14 mouse cellular contexts compared by ENCODE assay signal in genomic region chr5:72184437-72185100, GRCm38 (mm10). TPM values are rescaled to one million over a fixed set of nuclear protein-coding genes. Genes with fewer than 3 reads are reported as not detected.
DNase-seq lines count a peak whose midpoint lies in the region; ATAC-seq and TF ChIP-seq lines count a peak whose summit lies in the region.
"Had no signal": no experiment of that assay in that cellular context is flagged by ENCODE, and none has a peak within 500 bp of the region (broad histone marks: within the 10 kb centered on the region; RNA-seq: fewer than 3 reads in every experiment).

No protein-coding gene starts in this region.

- H3K27me3 ChIP-seq in liver, embryonic 11.5 days (replicated peaks; ENCODE audit: control insufficient read depth, insufficient read depth, low read length) = no peaks in the 10 kb centered on the region
- H3K27me3 ChIP-seq in kidney, adult 2 months (replicated peaks; ENCODE audit: control insufficient read depth, insufficient read depth, low read length) = no peaks in the 10 kb centered on the region
- H3K27me3 ChIP-seq: neural tube, embryonic 12.5 days had no signal

- peak overlapping the region; percentile 15 for H3K4me3 ChIP-seq in lung, adult 2 months (replicated peaks; ENCODE audit: extremely low read depth, low read depth, low read length)
- H3K4me3 ChIP-seq in brown adipose tissue, adult 24 weeks (ENCODE audit: insufficient read depth, low read depth, low read length) = no peak overlapping the region
- H3K4me3 ChIP-seq in liver, embryonic 11.5 days (ENCODE audit: low read depth, low read length) = no peak overlapping the region
- H3K4me3 ChIP-seq in kidney, adult 2 months (ENCODE audit: insufficient read depth, low read depth, low read length) = no peak overlapping the region
- H3K4me3 ChIP-seq: neural tube, embryonic 12.5 days had no signal

- H3K27ac ChIP-seq in brown adipose tissue, adult 24 weeks (replicated peaks; ENCODE audit: low read depth, low read length) = peak overlapping the region; percentile 43; the same call in 1 of the 2 replicates
- peak overlapping the region; percentile 84 for H3K27ac ChIP-seq in liver, embryonic 11.5 days (ENCODE audit: low read depth, low read length)
- no peak overlapping the region for H3K27ac ChIP-seq in kidney, adult 2 months (ENCODE audit: insufficient read depth, low read depth, low read length)
- H3K27ac ChIP-seq: neural tube, embryonic 12.5 days had no signal

- H3K4me1 ChIP-seq in lung, adult 2 months (ENCODE audit: control insufficient read depth, insufficient read depth, low read length) = peaks cover 6% of the 10 kb centered on the region
- peaks cover 6% of the 10 kb centered on the region; the same call in 1 of the 2 replicates for H3K4me1 ChIP-seq in brown adipose tissue, adult 24 weeks (ENCODE audit: control insufficient read depth, insufficient read depth, insufficient read length, low read length)
- H3K4me1 ChIP-seq in liver, embryonic 11.5 days (replicated peaks; ENCODE audit: control insufficient read depth, insufficient read depth, low read length) = peaks cover 32% of the 10 kb centered on the region
- H3K4me1 ChIP-seq in kidney, adult 2 months (ENCODE audit: control insufficient read depth, insufficient read depth, low read length) = no peaks in the 10 kb centered on the region
- H3K4me1 ChIP-seq: neural tube, embryonic 12.5 days had no signal

- peak overlapping the region; percentile 58 for H3K4me2 ChIP-seq in liver, embryonic 11.5 days
- H3K4me2 ChIP-seq: neural tube, embryonic 12.5 days had no signal

- no peak for TF ChIP-seq CTCF in lung, adult 2 months (IDR thresholded peaks at IDR 0.05; ENCODE audit: insufficient read depth, low read length)
- TF ChIP-seq CTCF in kidney, adult 2 months (conservative IDR thresholded peaks at IDR 0.05; ENCODE audit: insufficient read depth, insufficient read length, low read depth, low read length) = no peak

- intact Hi-C loops in gastrocnemius, postnatal 36 days (cut with DNase I) = no loop called here

- no peaks in the 10 kb centered on the region for H3K36me3 ChIP-seq in liver, embryonic 11.5 days (ENCODE audit: control insufficient read depth, insufficient read depth, low read length)
- H3K36me3 ChIP-seq in kidney, adult 2 months (ENCODE audit: control insufficient read depth, insufficient read depth, low read length) = no peaks in the 10 kb centered on the region
- H3K36me3 ChIP-seq: neural tube, embryonic 12.5 days had no signal

- DNase-seq in lung, adult 2 months = no peak
- no peak for DNase-seq in lung, adult 18-20 months
- DNase-seq in liver, embryonic 11.5 days (ENCODE audit: low spot score) = no peak
- DNase-seq in gastrocnemius, postnatal 36 days = no peak
- DNase-seq in right cerebral cortex, adult 2 months (ENCODE audit: low spot score in 2 of 2) = no peak
- no peak for DNase-seq in kidney, adult 2 months
- DNase-seq: adrenal gland, postnatal 14 days; cerebellum, adult 18-20 months; left cerebral cortex, postnatal 4 days; midbrain, embryonic 14.5 days had no signal

- ATAC-seq in liver, embryonic 11.5 days (replicated peaks; ENCODE audit: low FRiP score) = peak; percentile 55
- ATAC-seq in megakaryocyte-erythroid progenitor cell, adult 5-6 weeks (replicated peaks; ENCODE audit: low FRiP score, low TSS enrichment, poor library complexity, severe bottlenecking) = peak; percentile 21
- ATAC-seq: lung, postnatal 0 days had no signal

- 50% methylated on average over 13 of the region's 13 CpGs for WGBS in lung, adult 2 months
- 62% methylated on average over 13 of the region's 13 CpGs for WGBS in liver, embryonic 11.5 days
- WGBS in kidney, adult 2 months = 86% methylated on average over 13 of the region's 13 CpGs

- no peaks in the 10 kb centered on the region for H3K9me3 ChIP-seq in liver, embryonic 11.5 days (ENCODE audit: control insufficient read depth, low read length)
- H3K9me3 ChIP-seq: neural tube, embryonic 12.5 days had no signal

- no peak for TF ChIP-seq POLR2A in lung, adult 2 months (IDR thresholded peaks at IDR 0.05; ENCODE audit: borderline replicate concordance, extremely low read depth, low read depth, low read length)
- TF ChIP-seq POLR2A in kidney, adult 2 months (IDR thresholded peaks at IDR 0.05; ENCODE audit: low read depth, low read length) = no peak

- H3K9ac ChIP-seq in liver, embryonic 11.5 days (ENCODE audit: low read depth, low read length) = no peak overlapping the region
- H3K9ac ChIP-seq: neural tube, embryonic 12.5 days had no signal

RNA-seq across cellular contexts. Expression of gene Commd8, which starts 16.6 kb away (rescaled TPM):
- 3.8 and 7.2 TPM in 2 replicates for polyA plus RNA-seq in lung, adult 2 months (2012; rRNA removed)
- 50.7 and 88.5 TPM in 2 replicates for polyA plus RNA-seq in brown adipose tissue, adult 24 weeks (2012; ENCODE audit: insufficient read depth, insufficient read length, missing spikeins)
- polyA plus RNA-seq in liver, embryonic 11.5 days (2014; fragmentation: Nextera tagmentation; extraction: Ambion mirVana) = 125 and 127 TPM in 2 replicates
- total RNA-seq in megakaryocyte-erythroid progenitor cell, adult 5-6 weeks (2014; fragmentation: Nextera tagmentation) = 50.1 and 76.8 TPM in 2 replicates
- total RNA-seq in megakaryocyte-erythroid progenitor cell, adult 5-6 weeks (2017) = 70.2 and 98.5 TPM in 2 replicates
- total RNA-seq in gastrocnemius, postnatal 36 days (2021) = 10 to 100 TPM; 26.4 to 29.1 TPM
- polyA plus RNA-seq in kidney, adult 2 months (2012; rRNA removed) = 6.7 and 13.5 TPM in 2 replicates
